Mouse (Mus musculus) spleen, adult 2 months (tissue): Measurements from ENCODE around the gene Ifnlr1.

Experiments used
- CTCF ChIP-seq: fragments of 200-500 bp; IDR thresholded peaks from 2 replicates; pipeline ENCODE4 v1.5.1; 2011; ENCODE audit warnings: mild to moderate bottlenecking, inconsistent platforms; ENCODE audit not compliant: insufficient read depth, insufficient read length, insufficient replicate concordance; ENCODE audit errors: extremely low read depth
- POLR2A ChIP-seq: fragments of 200-500 bp; IDR thresholded peaks from 2 replicates; pipeline ENCODE4 v1.6.1; 2011; ENCODE audit warnings: low read depth, low read length, inconsistent platforms

DNA sequence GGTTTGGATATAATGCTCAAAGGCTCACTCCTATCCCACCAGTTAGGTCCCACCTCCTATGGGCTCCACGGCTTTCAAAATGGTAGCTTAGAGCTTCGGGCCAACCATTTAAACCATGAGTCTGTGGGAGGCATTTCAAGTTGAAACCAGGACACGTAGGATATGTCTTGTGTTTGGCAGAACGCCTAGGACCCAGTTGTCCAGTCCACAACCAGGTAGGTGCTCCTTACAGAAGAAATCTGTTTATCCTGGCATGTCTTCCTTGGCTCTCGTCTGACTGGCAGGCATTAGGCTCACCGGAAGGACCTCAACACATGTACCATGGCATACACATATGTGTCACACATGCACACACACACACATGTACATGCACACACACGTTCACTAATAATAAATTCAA is 3.7 kb downstream of the Ifnlr1 start:
- no peak for TF ChIP-seq POLR2A
- TF ChIP-seq CTCF = no peak
